Mouse (Mus musculus) midbrain, embryonic 13.5 days (tissue): ENCODE results near the gene Dnah17. TPM values are rescaled to one million over a fixed set of nuclear protein-coding genes. Genes with fewer than 3 reads are reported as not detected.

Experiments
- ATAC-seq: fragments of 200-750 bp; cut with Nextera tagmentation; 2 replicates; pipeline ENCODE4 v1.8.0; 2017; ENCODE audit warnings: mild to moderate bottlenecking, moderate TSS enrichment, moderate library complexity
- H3K27ac ChIP-seq: fragments of 300-500 bp; sonication (generic); 2 replicates; pipeline ENCODE4 v1.5.1; 2015; ENCODE audit warnings: inconsistent platforms, mild to moderate bottlenecking, moderate library complexity
- H3K27me3 ChIP-seq: fragments of 300-500 bp; sonication (generic); 2 replicates; pipeline ENCODE4 v1.6.1; 2015; ENCODE audit warnings: mild to moderate bottlenecking, inconsistent platforms
- H3K36me3 ChIP-seq: fragments of 300-500 bp; sonication (generic); 2 replicates; pipeline ENCODE4 v1.6.1; 2015; ENCODE audit warnings: mild to moderate bottlenecking, inconsistent platforms
- H3K4me1 ChIP-seq: fragments of 300-500 bp; sonication (generic); replicated peaks from 2 replicates; pipeline ENCODE4 v1.6.1; 2015; ENCODE audit warnings: inconsistent platforms
- H3K4me2 ChIP-seq: fragments of 300-500 bp; sonication (generic); replicated peaks from 2 replicates; pipeline ENCODE4 v1.6.1; 2015; ENCODE audit warnings: moderate library complexity, mild to moderate bottlenecking, inconsistent platforms
- H3K4me3 ChIP-seq: fragments of 300-500 bp; sonication (generic); replicated peaks from 2 replicates; pipeline ENCODE4 v1.5.1; 2015; ENCODE audit warnings: mild to moderate bottlenecking, inconsistent platforms
- H3K9ac ChIP-seq: fragments of 300-500 bp; sonication (generic); replicated peaks from 2 replicates; pipeline ENCODE4 v1.6.1; 2015; ENCODE audit warnings: mild to moderate bottlenecking, inconsistent platforms
- H3K9me3 ChIP-seq: fragments of 300-500 bp; sonication (generic); 2 replicates; pipeline ENCODE4 v1.6.1; 2016; ENCODE audit warnings: mild to moderate bottlenecking, inconsistent platforms
- WGBS: fragments of 180-500 bp; shearing (Covaris S2); methylation state at CpG from one replicate; pipeline ENCODE4 v1.1.7; 2015; 5-methylcytosine and 5-hydroxymethylcytosine counted together
- polyA plus RNA-seq: library from polyadenylated mRNA; unstranded; fragments of >200 nt; fragmentation: Nextera tagmentation; extraction: Ambion mirVana; gene quantifications from 2 replicates; pipeline ENCODE4 v1.2.1, GENCODE M21; 2015

Gene Dnah17
- polyA plus RNA-seq, 1 experiment from 2014 or later: 0.34 TPM

DNA sequence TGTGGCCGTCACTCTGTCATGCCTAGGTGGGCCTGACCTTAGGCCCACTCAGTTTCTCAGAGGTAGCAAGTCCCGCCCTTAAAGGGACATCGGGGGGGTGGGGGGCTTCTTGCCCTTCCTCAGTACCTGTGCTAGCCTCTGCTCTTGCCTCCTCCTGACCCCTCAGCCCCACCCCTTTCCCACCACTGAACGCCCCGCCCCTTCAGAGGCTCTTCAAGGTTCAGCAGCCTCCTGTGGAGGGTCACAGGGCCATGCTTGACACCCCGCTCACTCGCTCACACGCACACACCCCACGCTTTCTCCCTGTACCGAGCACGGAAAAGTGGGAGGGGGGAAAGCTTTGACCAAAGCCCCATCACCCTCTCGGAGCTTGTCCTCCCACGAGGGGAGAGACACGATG is 50.7 kb downstream of the Dnah17 start:
- Histone ChIP-seq H3K9me3 (no peaks in the 10 kb centered on the region), H3K4me1 (no peaks in the 10 kb centered on the region), H3K4me3 (no peak overlapping the region), H3K4me2 (no peak overlapping the region), H3K27ac (no peak overlapping the region), H3K27me3 (no peaks in the 10 kb centered on the region), H3K36me3 (no peaks in the 10 kb centered on the region), H3K9ac (no peak overlapping the region)
- WGBS: 77% methylated on average over 14 of the region's 14 CpGs
- no peak for ATAC-seq

DNA sequence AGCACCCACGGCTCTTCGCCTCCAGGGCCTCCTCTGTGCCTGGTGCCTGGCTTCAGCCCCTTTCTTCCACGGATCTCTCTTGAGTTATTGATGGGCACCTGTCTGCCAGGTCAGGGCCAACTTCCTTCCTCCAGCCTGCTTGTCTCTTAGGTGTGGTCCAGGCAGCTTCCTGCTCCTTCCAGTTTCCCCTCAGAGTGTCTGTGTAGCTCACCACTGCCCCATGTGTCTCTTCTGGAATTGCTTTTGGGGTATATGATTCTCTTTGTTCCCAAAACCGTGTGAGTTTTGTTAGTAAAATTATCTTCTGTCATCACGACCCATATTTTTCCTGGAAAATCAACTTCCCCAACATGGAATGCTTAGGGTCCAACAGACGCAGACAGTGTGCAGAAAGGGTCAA is 53.5 kb downstream of the Dnah17 start:
- H3K27ac ChIP-seq: no peak overlapping the region
- H3K36me3 ChIP-seq: no peaks in the 10 kb centered on the region
- H3K27me3 ChIP-seq: no peaks in the 10 kb centered on the region
- H3K4me1 ChIP-seq: 0 out of 2 replicates have a peak, but pooled peaks cover 1% of the 10 kb centered on the region
- no peak overlapping the region for H3K4me3 ChIP-seq
- no peak overlapping the region for H3K9ac ChIP-seq
- no peaks in the 10 kb centered on the region for H3K9me3 ChIP-seq
- H3K4me2 ChIP-seq: no peak overlapping the region
- WGBS: 89% methylated on average over 6 of the region's 6 CpGs
- ATAC-seq: no peak

DNA sequence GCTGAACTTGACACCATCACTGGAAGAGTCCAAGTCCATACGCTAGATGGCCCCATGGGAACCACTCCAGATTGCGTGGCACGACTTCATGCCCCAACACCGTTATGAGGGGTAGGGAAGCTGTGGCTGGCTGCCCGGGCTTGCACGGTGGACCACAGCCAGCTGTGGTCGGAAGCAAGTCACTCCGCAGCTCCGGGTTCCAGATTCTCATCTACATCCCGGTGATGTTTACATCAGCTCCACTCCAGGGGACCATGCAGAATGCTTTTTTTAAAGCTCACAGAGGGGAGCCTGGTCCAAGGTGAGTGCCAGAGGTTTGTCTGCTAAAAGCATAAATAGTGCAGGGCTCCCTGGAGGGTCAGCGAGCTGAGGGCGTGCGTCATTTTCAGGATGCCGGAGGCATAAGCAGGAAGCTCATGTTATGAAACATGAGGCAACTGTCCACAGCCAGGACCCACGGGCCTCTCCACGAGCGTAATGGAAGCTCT is 55.4 kb downstream of the Dnah17 start:
- 85% methylated on average over 17 of the region's 17 CpGs for WGBS
- ATAC-seq: no peak
- H3K4me3 ChIP-seq: no peak overlapping the region
- H3K36me3 ChIP-seq: no peaks in the 10 kb centered on the region
- H3K27me3 ChIP-seq: no peaks in the 10 kb centered on the region
- H3K4me2 ChIP-seq: no peak overlapping the region
- H3K9ac ChIP-seq: no peak overlapping the region
- H3K4me1 ChIP-seq: 0 out of 2 replicates have a peak, but pooled peaks cover 10% of the 10 kb centered on the region
- H3K27ac ChIP-seq: no peak overlapping the region
- no peaks in the 10 kb centered on the region for H3K9me3 ChIP-seq

DNA sequence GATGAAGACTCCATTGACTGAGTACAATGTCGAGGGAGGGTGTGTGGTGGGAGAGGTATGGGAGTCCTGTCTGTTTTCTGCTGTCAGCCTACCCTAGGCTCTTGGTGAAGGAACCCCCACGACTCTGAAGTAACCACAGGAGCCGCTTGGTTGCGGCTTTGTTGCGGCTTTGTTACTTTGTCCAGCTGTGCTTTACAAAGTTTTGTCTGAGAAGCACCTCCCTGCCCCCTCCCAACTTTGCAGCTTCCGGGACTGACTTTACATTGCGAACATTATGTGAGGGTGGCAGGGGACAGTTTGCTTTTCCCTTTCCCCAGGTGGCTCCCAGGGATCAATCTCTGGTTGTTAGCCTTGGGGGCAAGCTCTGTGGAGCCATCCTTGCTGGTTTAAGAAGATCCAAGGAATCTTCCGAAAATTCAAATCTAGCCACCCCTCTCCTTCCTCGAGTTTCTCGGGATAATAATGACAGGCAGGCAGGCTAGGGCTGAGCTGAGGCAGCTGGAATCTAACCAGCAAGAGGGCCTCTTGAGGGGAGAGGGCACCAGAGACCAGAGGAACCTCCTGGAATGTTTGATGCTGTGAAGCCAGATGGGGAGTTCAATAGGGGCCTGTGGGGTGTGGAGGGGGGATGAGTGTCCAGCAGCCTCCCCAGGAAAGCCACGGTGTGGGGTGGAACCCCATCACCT is 59.1 kb downstream of the Dnah17 start:
- H3K4me2 ChIP-seq: no peak overlapping the region
- H3K9ac ChIP-seq: no peak overlapping the region
- no peak for ATAC-seq
- no peak overlapping the region for H3K27ac ChIP-seq
- no peaks in the 10 kb centered on the region for H3K36me3 ChIP-seq
- H3K4me1 ChIP-seq: 0 out of 2 replicates have a peak, but pooled peaks cover 10% of the 10 kb centered on the region
- H3K27me3 ChIP-seq: no peaks in the 10 kb centered on the region
- 27% methylated on average over 11 of the region's 11 CpGs for WGBS
- no peak overlapping the region for H3K4me3 ChIP-seq
- H3K9me3 ChIP-seq: no peaks in the 10 kb centered on the region

DNA sequence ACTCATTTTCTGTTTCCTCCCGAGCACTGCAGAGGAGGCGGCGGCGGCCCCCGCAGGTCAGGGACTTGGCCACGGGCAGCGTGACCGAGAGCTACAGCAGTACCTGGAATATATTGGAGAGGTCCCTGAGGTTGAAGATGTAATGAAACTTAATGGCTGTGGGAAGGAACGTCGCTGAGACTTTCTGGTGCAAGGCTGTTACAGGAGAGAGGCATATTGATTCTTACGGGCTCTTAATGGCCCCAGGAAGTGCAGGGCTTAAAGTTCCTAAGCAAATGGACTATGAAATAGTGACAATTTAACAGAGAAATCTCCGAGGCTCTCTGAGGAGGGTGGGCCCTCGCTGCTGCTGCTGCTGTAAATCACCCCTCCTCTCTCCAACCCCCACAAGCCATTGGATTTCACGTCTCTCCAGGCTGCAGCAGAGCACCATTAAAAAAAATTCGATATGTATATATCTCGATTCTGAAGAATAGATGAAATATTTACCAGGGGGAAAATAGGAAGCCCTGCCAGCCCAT is 61.6 kb downstream of the Dnah17 start:
- no peak for ATAC-seq
- WGBS: 86% methylated on average over 16 of the region's 16 CpGs
- Histone ChIP-seq H3K9me3 (no peaks in the 10 kb centered on the region), H3K9ac (no peak overlapping the region), H3K4me1 (0 out of 2 replicates have a peak, but pooled peaks cover 10% of the 10 kb centered on the region), H3K4me3 (no peak overlapping the region), H3K27me3 (no peaks in the 10 kb centered on the region), H3K4me2 (no peak overlapping the region), H3K27ac (no peak overlapping the region), H3K36me3 (no peaks in the 10 kb centered on the region)

DNA sequence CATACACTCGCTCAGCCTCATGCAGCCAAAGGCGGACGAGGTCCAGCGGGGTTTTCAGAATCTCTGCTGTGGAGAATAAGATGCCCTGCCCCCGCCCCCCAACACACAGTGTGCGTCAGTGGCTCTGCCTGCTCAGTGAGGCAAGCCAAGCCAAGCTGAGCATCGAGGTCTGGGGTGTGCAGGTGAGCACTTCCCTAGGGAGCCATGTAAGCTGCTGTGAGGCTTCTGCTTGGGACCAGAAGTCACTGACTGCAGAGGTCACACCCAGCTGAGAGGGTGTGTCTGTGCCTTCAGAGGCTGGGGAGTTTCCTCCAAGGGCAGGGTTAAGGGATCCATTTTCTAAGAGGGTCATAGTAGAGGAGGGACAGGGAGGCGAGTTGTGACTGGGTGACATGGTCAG is 62.8 kb downstream of the Dnah17 start:
- Histone ChIP-seq H3K27me3 (no peaks in the 10 kb centered on the region), H3K36me3 (no peaks in the 10 kb centered on the region), H3K4me1 (0 out of 2 replicates have a peak, but pooled peaks cover 10% of the 10 kb centered on the region), H3K4me3 (no peak overlapping the region), H3K9me3 (no peaks in the 10 kb centered on the region), H3K27ac (no peak overlapping the region), H3K4me2 (no peak overlapping the region), H3K9ac (no peak overlapping the region)
- ATAC-seq: no peak
- 69% methylated on average over 8 of the region's 8 CpGs for WGBS

DNA sequence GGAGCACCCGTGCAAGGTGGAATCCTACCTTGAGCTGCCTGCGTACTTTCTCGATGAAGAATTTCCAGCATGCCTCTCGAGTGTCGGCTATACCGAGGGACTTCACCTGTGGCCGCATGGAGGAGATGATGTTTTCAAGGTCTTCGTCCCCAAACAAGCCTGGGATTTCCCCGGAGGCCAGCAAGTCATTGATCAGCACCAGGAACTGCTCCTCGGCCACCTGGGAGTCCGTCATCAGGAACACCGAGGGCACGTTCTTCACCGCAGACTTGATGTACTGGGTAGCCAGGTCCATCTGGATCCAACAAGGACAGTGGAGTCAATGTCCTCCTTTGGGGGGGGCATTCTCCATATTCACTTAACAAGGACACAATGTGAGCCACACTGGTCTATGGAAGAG is 70.4 kb downstream of the Dnah17 start:
- no peak overlapping the region for H3K27ac ChIP-seq
- H3K4me1 ChIP-seq: 0 out of 2 replicates have a peak, but pooled peaks cover 10% of the 10 kb centered on the region
- no peaks in the 10 kb centered on the region for H3K9me3 ChIP-seq
- 88% methylated on average over 14 of the region's 14 CpGs for WGBS
- no peak for ATAC-seq
- H3K4me2 ChIP-seq: no peak overlapping the region
- no peaks in the 10 kb centered on the region for H3K27me3 ChIP-seq
- H3K9ac ChIP-seq: no peak overlapping the region
- no peak overlapping the region for H3K4me3 ChIP-seq
- no peaks in the 10 kb centered on the region for H3K36me3 ChIP-seq

DNA sequence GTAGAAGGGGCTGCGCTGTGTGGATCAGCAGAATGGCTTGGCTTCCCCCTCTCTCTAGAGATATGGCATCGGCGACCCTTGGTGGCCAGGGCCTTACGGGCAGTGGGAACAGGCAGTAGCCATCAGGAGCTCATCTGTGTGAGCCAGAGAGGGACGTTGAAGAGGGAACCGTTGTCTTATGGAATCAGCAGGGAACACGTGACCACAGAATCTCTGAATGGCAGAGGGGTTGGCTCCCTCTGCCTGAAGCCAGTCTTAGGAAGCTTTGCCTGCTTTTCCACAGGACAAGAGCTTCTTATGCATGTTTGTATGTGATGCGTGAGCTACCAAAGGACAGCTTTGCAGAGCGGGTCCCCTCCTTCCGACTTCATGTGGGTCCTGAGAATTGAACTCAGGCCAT is 71.6 kb downstream of the Dnah17 start:
- WGBS: 60% methylated on average over 10 of the region's 10 CpGs
- Histone ChIP-seq H3K9me3 (no peaks in the 10 kb centered on the region), H3K4me3 (no peak overlapping the region), H3K9ac (no peak overlapping the region), H3K36me3 (no peaks in the 10 kb centered on the region), H3K4me1 (0 out of 2 replicates have a peak, but pooled peaks cover 10% of the 10 kb centered on the region), H3K4me2 (no peak overlapping the region), H3K27me3 (no peaks in the 10 kb centered on the region), H3K27ac (no peak overlapping the region)
- peak; percentile 37; the same call in 1 of the 2 replicates for ATAC-seq

DNA sequence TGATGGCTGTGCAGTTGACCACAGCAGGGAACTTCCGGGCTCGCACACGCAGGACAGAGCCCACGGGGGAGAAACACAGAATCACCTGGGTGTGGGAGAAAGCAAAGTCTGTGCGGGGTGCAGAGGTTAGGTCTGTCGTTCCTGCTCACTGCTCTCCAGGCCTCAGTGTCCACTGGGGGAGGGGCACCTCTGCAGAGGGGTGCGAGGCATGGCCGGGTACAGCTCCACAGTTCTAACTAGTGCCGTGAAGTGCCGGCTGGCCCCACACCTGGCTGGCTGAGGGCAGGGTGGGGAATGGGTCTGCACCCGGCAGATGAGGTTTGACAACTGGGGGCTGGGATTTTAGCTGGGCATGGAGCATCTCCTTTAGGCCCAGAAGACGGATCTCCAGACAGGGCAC is 72.1 kb downstream of the Dnah17 start:
- Histone ChIP-seq H3K27ac (no peak overlapping the region), H3K4me3 (no peak overlapping the region), H3K27me3 (no peaks in the 10 kb centered on the region), H3K9me3 (no peaks in the 10 kb centered on the region), H3K4me2 (no peak overlapping the region), H3K9ac (no peak overlapping the region), H3K36me3 (no peaks in the 10 kb centered on the region), H3K4me1 (0 out of 2 replicates have a peak, but pooled peaks cover 10% of the 10 kb centered on the region)
- ATAC-seq: 0 out of 2 replicates have a peak, but pooled peaks have one; percentile 24
- 70% methylated on average over 12 of the region's 12 CpGs for WGBS

DNA sequence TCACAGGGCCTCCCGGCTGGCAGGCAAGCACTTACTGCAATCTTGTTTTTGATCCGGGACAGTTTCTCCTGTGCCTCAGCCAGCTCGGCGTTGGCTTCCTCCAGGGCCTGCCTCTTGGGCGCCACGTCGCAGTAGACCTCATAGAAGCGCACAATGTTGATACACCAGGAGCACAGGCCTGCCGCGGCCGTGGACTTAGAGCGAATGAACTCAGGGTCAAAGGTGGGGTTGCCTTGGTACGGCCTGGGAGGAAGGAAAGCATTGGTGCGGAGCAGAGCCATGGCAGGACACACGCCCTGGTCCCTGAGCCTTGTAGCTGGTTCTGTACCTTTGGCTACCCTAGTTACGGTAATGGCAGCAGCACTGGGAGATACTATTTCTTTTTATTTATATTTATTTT is 80.3 kb downstream of the Dnah17 start:
- H3K4me3 ChIP-seq: no peak overlapping the region
- H3K27me3 ChIP-seq: no peaks in the 10 kb centered on the region
- no peaks in the 10 kb centered on the region for H3K4me1 ChIP-seq
- H3K4me2 ChIP-seq: no peak overlapping the region
- no peak overlapping the region for H3K9ac ChIP-seq
- no peak for ATAC-seq
- H3K9me3 ChIP-seq: no peaks in the 10 kb centered on the region
- no peak overlapping the region for H3K27ac ChIP-seq
- no peaks in the 10 kb centered on the region for H3K36me3 ChIP-seq
- 85% methylated on average over 16 of the region's 16 CpGs for WGBS

DNA sequence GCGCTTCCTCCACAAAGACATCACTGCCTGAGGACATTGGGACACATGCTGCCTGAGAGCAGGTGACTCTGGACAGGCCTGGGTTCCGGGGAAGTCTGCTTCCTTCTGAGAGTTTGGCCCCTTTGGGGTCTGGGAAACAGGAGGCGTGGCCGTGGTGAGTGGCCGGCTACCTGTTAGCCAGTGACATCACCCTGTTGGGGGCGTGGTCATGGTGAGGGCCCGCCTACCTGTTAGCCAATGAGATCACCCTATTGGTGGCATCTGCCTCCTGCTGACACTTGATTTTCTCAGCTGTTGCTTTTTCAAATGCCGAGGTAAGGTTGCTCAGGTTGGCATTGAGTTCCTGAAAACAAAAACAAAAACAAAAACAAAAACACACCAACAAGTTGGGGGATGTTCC is 80.8 kb downstream of the Dnah17 start:
- Histone ChIP-seq H3K4me3 (no peak overlapping the region), H3K27me3 (no peaks in the 10 kb centered on the region), H3K27ac (no peak overlapping the region), H3K36me3 (no peaks in the 10 kb centered on the region), H3K4me1 (no peaks in the 10 kb centered on the region), H3K4me2 (no peak overlapping the region), H3K9ac (no peak overlapping the region), H3K9me3 (no peaks in the 10 kb centered on the region)
- WGBS: 31% methylated on average over 8 of the region's 8 CpGs
- ATAC-seq: no peak

DNA sequence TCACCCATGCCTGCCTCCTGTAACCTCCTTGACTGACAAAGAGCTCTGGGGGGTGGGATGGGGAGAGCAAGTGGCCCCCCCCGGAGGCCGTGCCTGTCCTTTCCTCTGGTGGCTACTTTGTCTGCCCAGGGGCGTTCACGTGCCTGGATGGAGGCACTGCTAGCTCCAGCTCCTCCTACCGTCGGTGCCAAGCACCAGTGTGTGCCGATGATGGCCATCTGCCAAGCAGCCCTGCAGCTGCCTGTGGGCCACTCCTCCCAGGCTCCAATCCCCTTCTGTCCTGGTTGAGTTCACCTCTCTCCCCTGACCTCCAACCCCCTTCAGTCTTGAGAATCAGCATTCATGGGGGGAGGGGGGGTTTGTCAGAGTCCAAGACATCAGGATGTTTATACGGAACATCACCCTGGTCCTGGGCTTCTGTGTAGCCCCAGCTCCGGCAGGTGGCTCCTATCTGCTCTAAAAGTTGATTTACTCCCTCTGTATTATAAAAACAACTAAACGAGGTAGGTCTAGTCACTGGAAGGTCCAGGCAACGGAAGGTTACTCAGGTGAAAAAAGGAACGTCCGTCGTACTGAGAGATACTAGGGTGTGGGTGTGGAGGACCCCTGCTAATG is 87.0 kb downstream of the Dnah17 start:
- no peaks in the 10 kb centered on the region for H3K27me3 ChIP-seq
- no peak overlapping the region for H3K27ac ChIP-seq
- no peak overlapping the region for H3K9ac ChIP-seq
- 55% methylated on average over 14 of the region's 14 CpGs for WGBS
- no peaks in the 10 kb centered on the region for H3K9me3 ChIP-seq
- peak; percentile 79 for ATAC-seq
- H3K4me2 ChIP-seq: no peak overlapping the region
- H3K4me1 ChIP-seq: peaks cover 13% of the 10 kb centered on the region
- no peak overlapping the region for H3K4me3 ChIP-seq
- no peaks in the 10 kb centered on the region for H3K36me3 ChIP-seq
